ENCODE assay signal across 8 mouse cellular contexts in genomic region chr4:63496312-63496711, GRCm38 (mm10). TPM values are rescaled to one million over a fixed set of nuclear protein-coding genes. Genes with fewer than 3 reads are reported as not detected.
DNase-seq lines count a peak whose midpoint lies in the region; ATAC-seq and TF ChIP-seq lines count a peak whose summit lies in the region.

No protein-coding gene starts in this region.

- peaks cover 14% of the 10 kb centered on the region for H3K4me1 ChIP-seq in testis, adult 2 months (ENCODE audit: control insufficient read depth, insufficient read depth, low read length)
- peaks cover 17% of the 10 kb centered on the region for H3K4me1 ChIP-seq in liver, embryonic 13.5 days (replicated peaks)

- no peak for ATAC-seq in liver, embryonic 13.5 days (ENCODE audit: low read depth)

- no peak for DNase-seq in gastrocnemius, adult 2 months
- no peak for DNase-seq in gastrocnemius, postnatal 4 days (ENCODE audit: low spot score in 2 of 2)
- DNase-seq in testis, postnatal 10 days (ENCODE audit: low spot score), result no peak
- DNase-seq in liver, embryonic 13.5 days, result no peak
- DNase-seq in ovary, postnatal 36 days (ENCODE audit: low spot score), result no peak
- no peak for DNase-seq in urinary bladder, adult 18-20 months (ENCODE audit: low spot score in 2 of 2)
- DNase-seq in layer of hippocampus, adult 9-10 months (ENCODE audit: low spot score), result no peak

- H3K36me3 ChIP-seq in testis, adult 2 months (ENCODE audit: control insufficient read depth, insufficient read depth, low read length), result no peaks in the 10 kb centered on the region
- H3K36me3 ChIP-seq in liver, embryonic 13.5 days, result no peaks in the 10 kb centered on the region

- no peak for TF ChIP-seq POLR2A in testis, adult 2 months (IDR thresholded peaks at IDR 0.05; ENCODE audit: control insufficient read depth, low read depth, low read length)

- intact Hi-C loops in gastrocnemius, adult 2 months (cut with DNase I), result loop anchor here (5.0 kb wide), 1 partner anchor 46 kb away; the partner anchor contains the start of gene Atp6v1g1

- TF ChIP-seq CTCF in gastrocnemius, adult 2 months (IDR thresholded peaks at IDR 0.05), result no peak
- TF ChIP-seq CTCF in testis, adult 2 months (IDR thresholded peaks at IDR 0.05; ENCODE audit: control insufficient read depth, insufficient read depth, insufficient replicate concordance, low read depth, low read length), result no peak

- H3K9ac ChIP-seq in liver, embryonic 13.5 days, result no peak overlapping the region

- H3K9me3 ChIP-seq in liver, embryonic 13.5 days (replicated peaks), result no peaks in the 10 kb centered on the region

- peak overlapping the region; percentile 60 for H3K27ac ChIP-seq in gastrocnemius, adult 2 months
- peak overlapping the region; percentile 84 for H3K27ac ChIP-seq in testis, adult 2 months (ENCODE audit: control insufficient read depth, insufficient read depth, low read depth, low read length)
- no peak overlapping the region for H3K27ac ChIP-seq in liver, embryonic 13.5 days

- 13% methylated on average over 6 of the region's 6 CpGs for WGBS in liver, embryonic 13.5 days (ENCODE audit: insufficient replicate concordance)

- H3K27me3 ChIP-seq in testis, adult 2 months (ENCODE audit: control insufficient read depth, insufficient read depth, low read length), result no peaks in the 10 kb centered on the region
- peaks cover 73% of the 10 kb centered on the region for H3K27me3 ChIP-seq in liver, embryonic 13.5 days

- H3K4me2 ChIP-seq in liver, embryonic 13.5 days, result peak overlapping the region; percentile 72

- H3K4me3 ChIP-seq in gastrocnemius, adult 2 months, result peak overlapping the region; percentile 74
- peak overlapping the region; percentile 99 for H3K4me3 ChIP-seq in testis, adult 2 months (ENCODE audit: control insufficient read depth, low read depth, low read length)
- peak overlapping the region; percentile 60 for H3K4me3 ChIP-seq in liver, embryonic 13.5 days (replicated peaks)

RNA-seq across cellular contexts. Expression of gene Whrn, which starts 0.5 kb away (rescaled TPM):
- 1 to 10 TPM; 1.6 to 2.2 TPM for total RNA-seq in gastrocnemius, adult 2 months (2021)
- 1 to 10 TPM; 4.3 to 5.3 TPM for total RNA-seq in gastrocnemius, postnatal 4 days (2021)
- 22.5 and 26.1 TPM in 2 replicates for polyA plus RNA-seq in testis, adult 2 months (2012; rRNA removed)
- polyA plus RNA-seq in liver, embryonic 13.5 days (2015; fragmentation: Nextera tagmentation; extraction: Ambion mirVana), result 0.10 and 0.18 TPM in 2 replicates

RNA-seq across cellular contexts. Expression of gene Atp6v1g1, which starts 48.3 kb away (rescaled TPM):
- total RNA-seq in gastrocnemius, adult 2 months (2021), result 100 to 1,000 TPM; 212 to 239 TPM
- total RNA-seq in gastrocnemius, postnatal 4 days (2021), result 100 to 1,000 TPM; 224 to 226 TPM
- 83.4 and 95.0 TPM in 2 replicates for polyA plus RNA-seq in testis, adult 2 months (2012; rRNA removed)
- polyA plus RNA-seq in liver, embryonic 13.5 days (2015; fragmentation: Nextera tagmentation; extraction: Ambion mirVana), result 125 and 135 TPM in 2 replicates
